Mouse (Mus musculus) erythroid progenitor cell, adult 5-6 weeks (primary cell): ENCODE results near the gene Sox9. TPM values are rescaled to one million over a fixed set of nuclear protein-coding genes. Genes with fewer than 3 reads are reported as not detected.

ENCODE experiments used
- ATAC-seq: replicated peaks from 2 replicates; pipeline ENCODE4 v1.8.0; 2016; ENCODE audit warnings: moderate number of reproducible peaks, mild to moderate bottlenecking, moderate TSS enrichment, inconsistent platforms; ENCODE audit not compliant: poor library complexity, low FRiP score, severe bottlenecking
- total RNA-seq, 2 experiments: library from RNA; stranded (forward) in 1 of 2; stranded (reverse) in 1 of 2; fragments of 150-400 nt in 1 of 2; fragments of 186-747, 209-891 nt in 1 of 2; gene quantifications; 2 replicates each; pipeline versions ENCODE4 v1.2.3 to v1.2.4; 2015 to 2017; ENCODE audit warnings: low replicate concordance in 2 of 2

The Sox9 gene
- not detected in 2 replicates for total RNA-seq (2015; ENCODE audit: low replicate concordance)
- total RNA-seq (2017; ENCODE audit: low replicate concordance), result not detected in 2 replicates

GRCm38 (mm10) chr11:112781994-112782356, at the start of gene Sox9:
TSS of gene Sox9 (plus strand) at chr11:112782224.
- ATAC-seq, result no peak

GRCm38 (mm10) chr11:112732401-112732800, 49.6 kb upstream of the Sox9 start:
- ATAC-seq, result no peak

- ATAC-seq, result no peak
Observed at GRCm38 (mm10) chr11:112737071-112737470, 45.0 kb upstream of the Sox9 start.

GRCm38 (mm10) chr11:112739681-112740080, 42.3 kb upstream of the Sox9 start:
- ATAC-seq, result no peak

GRCm38 (mm10) chr11:112756516-112756915, 25.5 kb upstream of the Sox9 start:
- no peak for ATAC-seq

GRCm38 (mm10) chr11:112758056-112758455, 24.0 kb upstream of the Sox9 start:
- no peak for ATAC-seq

GRCm38 (mm10) chr11:112766956-112767355, 15.1 kb upstream of the Sox9 start:
- no peak for ATAC-seq

- ATAC-seq, result no peak
Observed at GRCm38 (mm10) chr11:112767531-112768041, 14.4 kb upstream of the Sox9 start.

- no peak for ATAC-seq
Observed at GRCm38 (mm10) chr11:112772791-112773355, 9.2 kb upstream of the Sox9 start.

GRCm38 (mm10) chr11:112779762-112780161, 2.3 kb upstream of the Sox9 start:
- ATAC-seq, result no peak

- no peak for ATAC-seq
Observed at GRCm38 (mm10) chr11:112780394-112780920, 1.6 kb upstream of the Sox9 start.

GRCm38 (mm10) chr11:112781035-112781911, 751 bp upstream of the Sox9 start:
- no peak for ATAC-seq

- ATAC-seq, result no peak
Observed at GRCm38 (mm10) chr11:112782357-112783121, 515 bp downstream of the Sox9 start.

- no peak for ATAC-seq
Observed at GRCm38 (mm10) chr11:112783401-112784346, 1.6 kb downstream of the Sox9 start.

GRCm38 (mm10) chr11:112784347-112784902, 2.4 kb downstream of the Sox9 start:
- no peak for ATAC-seq

- ATAC-seq, result no peak
Observed at GRCm38 (mm10) chr11:112784903-112785381, 2.9 kb downstream of the Sox9 start.

GRCm38 (mm10) chr11:112785581-112785980, 3.6 kb downstream of the Sox9 start:
- ATAC-seq, result no peak

- no peak for ATAC-seq
Observed at GRCm38 (mm10) chr11:112786427-112786826, 4.4 kb downstream of the Sox9 start.

- no peak for ATAC-seq
Observed at GRCm38 (mm10) chr11:112788296-112788695, 6.3 kb downstream of the Sox9 start.
